Mouse (Mus musculus) ES-E14 (cell line): Measurements from ENCODE around the gene Olfr221. TPM values are rescaled to one million over a fixed set of nuclear protein-coding genes. Genes with fewer than 3 reads are reported as not detected.

ENCODE experiments used
- DNase-seq: peaks from one replicate; pipeline ENCODE4 v3.0.0-alpha.2; 2013; ENCODE audit warnings: low read depth, low spot score
- H3K27ac ChIP-seq: 2 replicates; pipeline ENCODE4 v1.5.1; 2012; ENCODE audit warnings: low read depth, mild to moderate bottlenecking, low read length, moderate library complexity, mixed read lengths; ENCODE audit not compliant: poor library complexity, insufficient read depth, severe bottlenecking
- H3K36me3 ChIP-seq: 2 replicates; pipeline ENCODE4 v1.6.1; 2012; ENCODE audit warnings: mild to moderate bottlenecking, low read length, moderate library complexity, mixed read lengths; ENCODE audit not compliant: control insufficient read depth, poor library complexity, insufficient read depth, severe bottlenecking
- H3K4me1 ChIP-seq, 2 experiments: fragments of 150-350 bp in 1 of 2; sonication (generic) in 1 of 2; 2 replicates each; pipeline ENCODE4 v1.6.1; 2012; ENCODE audit warnings: low read length in 2 of 2, mild to moderate bottlenecking in 1 of 2, mixed read lengths in 1 of 2; ENCODE audit not compliant: control insufficient read depth in 2 of 2, insufficient read depth in 2 of 2, poor library complexity in 1 of 2
- H3K4me3 ChIP-seq, 2 experiments: fragments of 150-350 bp in 1 of 2; sonication (generic) in 1 of 2; 2 replicates each; pipeline ENCODE4 v1.5.1; 2012; ENCODE audit warnings: low read length in 2 of 2, low read depth in 1 of 2, mild to moderate bottlenecking in 1 of 2, mixed read lengths in 1 of 2; ENCODE audit not compliant: insufficient read depth in 1 of 2, poor library complexity in 1 of 2, severe bottlenecking in 1 of 2
- H3K9ac ChIP-seq: 2 replicates; pipeline ENCODE4 v1.6.1; 2012; ENCODE audit warnings: low read depth, mild to moderate bottlenecking, low read length, mixed read lengths; ENCODE audit not compliant: poor library complexity, insufficient read depth, severe bottlenecking
- H3K9me3 ChIP-seq: fragments of 150-350 bp; sonication (generic); 2 replicates; pipeline ENCODE4 v1.6.1; 2012; ENCODE audit warnings: low read depth, mild to moderate bottlenecking, low read length; ENCODE audit not compliant: control insufficient read depth, insufficient read depth
- CHD2 ChIP-seq: IDR thresholded peaks from 2 replicates; pipeline ENCODE4 v1.6.1; 2014; ENCODE audit warnings: mild to moderate bottlenecking, low read depth, low read length, inconsistent platforms
- HCFC1 ChIP-seq: IDR thresholded peaks from 2 replicates; pipeline ENCODE4 v1.6.1; 2012; ENCODE audit warnings: low read length, inconsistent platforms, borderline replicate concordance; ENCODE audit not compliant: insufficient read depth
- MAFK ChIP-seq: IDR thresholded peaks from 2 replicates; pipeline ENCODE4 v1.6.1; 2014; ENCODE audit warnings: mild to moderate bottlenecking, low read depth, low read length, inconsistent platforms; ENCODE audit not compliant: insufficient read depth
- ZC3H11A ChIP-seq: IDR thresholded peaks from 2 replicates; pipeline ENCODE4 v1.6.1; 2012; ENCODE audit warnings: low read depth, mild to moderate bottlenecking, inconsistent platforms, low read length, borderline replicate concordance
- ZNF384 ChIP-seq: IDR thresholded peaks from 2 replicates; pipeline ENCODE4 v1.6.1; 2012; ENCODE audit warnings: low read depth, low read length, inconsistent platforms
- in situ Hi-C, 2 experiments: fragments of 600-800 bp; cut with MboI; formaldehyde crosslinking; loops; one replicate each; pipeline ENCODE4 v1.15.1; 2025; ENCODE audit warnings: low sequenced_read_pairs in 2 of 2, inconsistent platforms in 1 of 2; ENCODE audit not compliant: unreplicated experiment in 2 of 2
- total RNA-seq: library from RNA; depleted of rRNA; stranded (reverse); fragments of 300-350 nt; gene quantifications from 2 replicates; pipeline ENCODE4 v1.2.3, GENCODE M21; 2012; rRNA removed

Olfr221 gene
- total RNA-seq, 1 experiment, result not detected

DNA sequence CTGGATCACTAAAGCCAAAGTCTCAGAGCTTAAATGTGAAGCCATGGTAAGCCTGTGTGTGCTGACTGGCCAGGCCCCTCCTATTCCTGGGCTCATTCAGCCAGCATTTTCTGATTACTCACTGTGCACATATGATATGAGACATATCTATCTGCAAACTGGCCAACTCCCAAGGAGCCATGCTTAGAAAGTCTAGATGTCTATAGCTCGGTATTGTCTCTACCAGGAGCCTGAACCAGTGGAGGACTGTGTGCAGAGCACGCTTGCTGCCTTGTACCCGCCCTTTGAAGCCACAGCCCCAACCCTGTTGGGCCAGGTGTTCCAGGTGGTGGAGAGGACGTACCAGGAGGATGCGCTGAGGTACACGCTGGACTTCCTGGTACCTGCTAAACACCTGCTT is 55.1 kb downstream of the Olfr221 start:
- in situ Hi-C loops, result no loop called here
- DNase-seq, result no peak
- TF ChIP-seq ZNF384, result no peak
- TF ChIP-seq ZC3H11A, result no peak
- no peak for TF ChIP-seq MAFK
- no peak for TF ChIP-seq HCFC1
- TF ChIP-seq CHD2, result no peak
- no peak overlapping the region for H3K9ac ChIP-seq
- H3K4me3 ChIP-seq, result no peak overlapping the region
- H3K36me3 ChIP-seq, result no peaks in the 10 kb centered on the region
- peaks cover 0 to 6% of the 10 kb centered on the region in 2 experiments; a peak in 2 of 4 replicates for H3K4me1 ChIP-seq
- H3K9me3 ChIP-seq, result no peaks in the 10 kb centered on the region
- no peak overlapping the region for H3K27ac ChIP-seq

DNA sequence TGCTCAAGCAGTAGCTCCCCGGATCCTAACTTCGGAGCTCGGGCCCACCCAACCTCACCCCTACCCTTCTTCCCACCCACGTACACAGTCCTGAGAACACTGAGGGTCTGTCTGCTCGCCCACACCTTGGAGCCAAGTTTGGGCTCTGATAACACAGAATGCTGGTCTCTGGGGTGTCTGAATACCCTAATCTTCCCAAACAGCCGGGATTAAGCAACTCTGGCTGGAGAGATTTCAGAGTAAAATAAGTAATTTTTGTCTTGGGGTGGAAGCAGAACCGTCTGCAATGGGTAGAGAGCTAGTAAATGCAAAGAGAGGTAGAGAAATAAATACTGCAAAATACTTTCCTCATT is 56.1 kb downstream of the Olfr221 start:
- no peak overlapping the region for H3K27ac ChIP-seq
- H3K4me3 ChIP-seq, result peak overlapping the region; percentile 73 to 74; a peak in 2 of 4 replicates
- H3K9ac ChIP-seq, result peak overlapping the region; percentile 28; the same call in 1 of the 2 replicates
- no peak for DNase-seq
- H3K9me3 ChIP-seq, result no peaks in the 10 kb centered on the region
- peaks cover 0 to 6% of the 10 kb centered on the region in 2 experiments; a peak in 2 of 4 replicates for H3K4me1 ChIP-seq
- H3K36me3 ChIP-seq, result no peaks in the 10 kb centered on the region
- in situ Hi-C loops, result no loop called here
- TF ChIP-seq ZC3H11A, result no peak
- no peak for TF ChIP-seq ZNF384

DNA sequence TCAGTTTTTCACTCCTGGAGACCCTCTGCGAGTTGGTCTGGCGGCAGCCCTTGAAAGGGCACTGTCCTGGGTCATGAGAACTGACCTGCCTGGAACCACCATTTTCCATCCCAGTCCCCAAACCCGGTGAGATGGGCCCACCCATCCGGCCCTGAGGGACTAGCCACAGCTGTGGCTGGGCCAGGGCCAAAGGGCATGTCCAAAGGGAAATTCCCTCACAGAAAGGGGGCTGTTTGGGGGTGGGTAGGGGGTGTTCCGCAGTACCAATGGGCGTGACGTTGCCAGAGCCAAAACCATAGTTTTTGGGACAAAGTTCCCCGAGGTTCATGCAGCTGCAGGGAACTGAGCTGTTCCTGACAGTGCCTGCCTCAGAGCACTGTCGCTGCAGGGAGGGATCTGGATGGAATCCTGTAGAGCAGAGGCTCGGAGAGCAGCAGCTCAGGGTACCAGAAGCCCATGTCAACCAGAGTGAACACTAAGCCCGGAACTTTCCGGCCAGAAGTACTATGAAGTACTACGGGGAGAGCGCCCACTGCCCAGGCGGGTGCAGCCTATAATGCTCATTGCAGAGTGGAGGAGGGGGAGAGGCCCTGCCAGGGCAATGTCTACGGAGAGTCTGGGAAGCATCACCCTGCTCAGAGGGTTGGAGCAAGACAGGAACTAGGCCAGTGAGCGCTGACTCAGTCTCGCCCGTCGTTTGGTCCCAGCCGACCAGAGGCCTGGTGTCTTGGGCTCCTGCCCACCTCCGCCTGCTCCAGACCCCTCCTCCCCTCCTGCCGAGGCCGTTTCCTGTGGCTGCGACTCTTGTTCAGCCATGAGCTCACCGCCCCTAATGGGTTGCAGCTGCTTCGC is 56.7 kb downstream of the Olfr221 start:
- Histone ChIP-seq H3K9me3 (no peaks in the 10 kb centered on the region), H3K4me1 (peaks cover 0 to 6% of the 10 kb centered on the region in 2 experiments; a peak in 2 of 4 replicates), H3K36me3 (no peaks in the 10 kb centered on the region), H3K9ac (peak overlapping the region; percentile 45; the same call in 1 of the 2 replicates), H3K4me3 (peak overlapping the region; percentile 73 to 74), H3K27ac (no peak overlapping the region)
- no peak for TF ChIP-seq CHD2
- TF ChIP-seq ZNF384, result no peak
- TF ChIP-seq HCFC1, result no peak
- TF ChIP-seq ZC3H11A, result no peak
- no peak for TF ChIP-seq MAFK
- DNase-seq, result no peak
- in situ Hi-C loops, result no loop called here

DNA sequence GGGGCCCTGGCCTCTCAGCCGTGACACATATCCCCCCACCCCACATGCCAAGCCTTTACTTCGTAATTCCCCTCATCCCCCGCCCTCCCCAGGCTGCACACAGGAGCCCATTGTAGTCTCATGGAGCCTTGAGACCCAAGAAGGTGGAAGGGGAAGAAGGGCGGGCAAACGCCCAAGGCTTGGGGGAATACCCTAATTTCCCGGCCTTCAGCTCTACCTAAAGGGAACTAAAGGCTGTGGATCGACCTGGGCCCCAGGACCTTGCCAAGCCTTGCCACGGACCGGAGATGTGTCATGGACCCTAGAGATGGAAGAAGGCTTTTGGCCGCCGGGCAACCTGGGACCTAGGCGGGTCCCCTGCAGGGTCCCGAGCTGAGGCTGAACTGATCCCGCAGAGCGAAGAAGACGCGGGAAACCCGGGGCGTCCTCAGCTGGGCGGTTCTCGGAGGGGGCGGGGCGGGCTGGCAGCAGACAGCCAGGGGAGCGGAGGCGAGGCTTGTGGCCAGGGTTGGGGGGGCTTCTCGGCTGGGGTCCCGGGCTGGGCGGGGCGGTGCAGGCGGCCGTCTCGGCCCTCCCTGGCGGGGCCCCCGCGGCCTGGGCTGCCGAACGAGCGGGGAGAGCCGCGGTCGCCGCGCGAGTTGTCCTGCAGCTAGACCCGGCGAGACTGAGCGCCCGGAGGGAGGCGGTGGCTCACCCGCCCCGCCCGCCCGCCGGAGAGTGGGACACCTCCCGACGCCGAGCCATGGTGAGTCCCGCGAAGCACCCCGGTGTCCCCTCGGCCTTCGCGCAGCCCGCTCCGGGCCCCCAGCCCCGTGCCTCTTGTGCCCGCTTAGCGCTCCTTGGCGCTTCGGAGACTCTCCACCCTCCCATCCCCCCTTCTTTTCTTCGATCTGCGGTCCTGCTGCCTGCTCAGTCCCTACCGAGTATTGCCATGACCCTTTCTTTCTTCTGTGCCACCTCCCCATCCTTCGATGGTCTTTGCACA is 57.7 kb downstream of the Olfr221 start, which contains the start of gene Arhgef40:
Gene Arhgef40 (plus strand): TSS at position 473 of the 985 bp plus-strand sequence.
- TF ChIP-seq ZC3H11A, result no peak
- TF ChIP-seq ZNF384, result no peak
- no peak for TF ChIP-seq CHD2
- no peak for TF ChIP-seq MAFK
- TF ChIP-seq HCFC1, result no peak
- Histone ChIP-seq H3K4me1 (peaks cover 0 to 6% of the 10 kb centered on the region in 2 experiments; a peak in 2 of 4 replicates), H3K4me3 (peak within 1 kb of the TSS; percentile 73 to 74), H3K36me3 (no peaks in the 10 kb centered on the region), H3K27ac (no peak within 1 kb of the TSS), H3K9me3 (no peaks in the 10 kb centered on the region), H3K9ac (peak within 1 kb of the TSS; percentile 45)
- no peak for DNase-seq
- in situ Hi-C loops, result no loop called here

Other genes starting within 250 kb of the Olfr221 start
- gene AY358078, start 242.4 kb downstream of the Olfr221 start, total RNA-seq, result not detected in 2 replicates
- gene Ear6, start 188.8 kb downstream of the Olfr221 start, total RNA-seq, result not detected in 2 replicates
- 19.7 and 40.1 TPM in 2 replicates for gene Mettl17, start 157.6 kb downstream of the Olfr221 start, total RNA-seq
- gene Slc39a2, start 149.6 kb downstream of the Olfr221 start, total RNA-seq, result 0.49 and 0.74 TPM in 2 replicates
- gene Ndrg2, start 128.3 kb downstream of the Olfr221 start, total RNA-seq, result 5.7 and 16.6 TPM in 2 replicates
- not detected in 2 replicates for gene Tppp2, start 124.0 kb downstream of the Olfr221 start, total RNA-seq
- not detected in 2 replicates for gene Rnase13, start 119.7 kb downstream of the Olfr221 start, total RNA-seq
- 10.1 and 14.0 TPM in 2 replicates for gene Arhgef40, start 57.7 kb downstream of the Olfr221 start, total RNA-seq
- 3.6 and 7.7 TPM in 2 replicates for gene Tmem253, start 26.8 kb downstream of the Olfr221 start, total RNA-seq
- gene Zfp219, start 21.7 kb downstream of the Olfr221 start, total RNA-seq, result 59.5 and 98.0 TPM in 2 replicates
- gene Hnrnpc, start 61.6 kb upstream of the Olfr221 start, total RNA-seq, result 242 and 267 TPM in 2 replicates
- 3.3 and 6.4 TPM in 2 replicates for gene Rpgrip1, start 68.2 kb upstream of the Olfr221 start, total RNA-seq
- 54.7 and 80.3 TPM in 2 replicates for gene Supt16, start 155.0 kb upstream of the Olfr221 start, total RNA-seq
- 45.1 and 82.1 TPM in 2 replicates for gene Chd8, start 215.3 kb upstream of the Olfr221 start, total RNA-seq
- gene Tox4, start 236.7 kb upstream of the Olfr221 start, total RNA-seq, result 21.3 and 29.1 TPM in 2 replicates
- 2.6 and 4.9 TPM in 2 replicates for gene Rab2b, start 237.1 kb upstream of the Olfr221 start, total RNA-seq